Mouse (Mus musculus) embryonic facial prominence, embryonic 15.5 days (tissue): Measurements from ENCODE around the gene Dpf2. TPM values are rescaled to one million over a fixed set of nuclear protein-coding genes. Genes with fewer than 3 reads are reported as not detected.

Source experiments
- ATAC-seq: fragments of 200-750 bp; cut with Nextera tagmentation; 2 replicates; pipeline ENCODE4 v1.8.0; 2017; ENCODE audit warnings: low read depth, moderate TSS enrichment; ENCODE audit not compliant: insufficient number of reproducible peaks, low FRiP score, low TSS enrichment
- H3K27ac ChIP-seq: fragments of 300-500 bp; sonication (generic); replicated peaks from 2 replicates; pipeline ENCODE4 v1.5.1; 2015; ENCODE audit warnings: mild to moderate bottlenecking, inconsistent platforms
- H3K27me3 ChIP-seq: fragments of 300-500 bp; sonication (generic); 2 replicates; pipeline ENCODE4 v1.6.1; 2015; ENCODE audit warnings: inconsistent platforms
- H3K36me3 ChIP-seq: fragments of 300-500 bp; sonication (generic); 2 replicates; pipeline ENCODE4 v1.6.1; 2015; ENCODE audit warnings: mild to moderate bottlenecking, inconsistent platforms
- H3K4me1 ChIP-seq: fragments of 300-500 bp; sonication (generic); 2 replicates; pipeline ENCODE4 v1.6.1; 2015; ENCODE audit warnings: inconsistent platforms
- H3K4me2 ChIP-seq: fragments of 300-500 bp; sonication (generic); replicated peaks from 2 replicates; pipeline ENCODE4 v1.6.1; 2015; ENCODE audit warnings: mild to moderate bottlenecking, inconsistent platforms
- H3K4me3 ChIP-seq: fragments of 300-500 bp; sonication (generic); replicated peaks from 2 replicates; pipeline ENCODE4 v1.5.1; 2015; ENCODE audit warnings: mild to moderate bottlenecking, inconsistent platforms
- H3K9ac ChIP-seq: fragments of 300-500 bp; sonication (generic); 2 replicates; pipeline ENCODE4 v1.6.1; 2015; ENCODE audit warnings: inconsistent platforms
- H3K9me3 ChIP-seq: fragments of 300-500 bp; sonication (generic); replicated peaks from 2 replicates; pipeline ENCODE4 v1.6.1; 2016; ENCODE audit warnings: inconsistent platforms
- WGBS: fragments of 180-500 bp; shearing (Covaris S2); methylation state at CpG from one replicate; pipeline ENCODE4 v1.1.7; 2015; 5-methylcytosine and 5-hydroxymethylcytosine counted together
- polyA plus RNA-seq: library from polyadenylated mRNA; unstranded; fragments of >200 nt; fragmentation: Nextera tagmentation; extraction: Ambion mirVana; gene quantifications from 2 replicates; pipeline ENCODE4 v1.2.1, GENCODE M21; 2015

The Dpf2 gene
- polyA plus RNA-seq, 1 experiment from 2014 or later, result 167 TPM

DNA sequence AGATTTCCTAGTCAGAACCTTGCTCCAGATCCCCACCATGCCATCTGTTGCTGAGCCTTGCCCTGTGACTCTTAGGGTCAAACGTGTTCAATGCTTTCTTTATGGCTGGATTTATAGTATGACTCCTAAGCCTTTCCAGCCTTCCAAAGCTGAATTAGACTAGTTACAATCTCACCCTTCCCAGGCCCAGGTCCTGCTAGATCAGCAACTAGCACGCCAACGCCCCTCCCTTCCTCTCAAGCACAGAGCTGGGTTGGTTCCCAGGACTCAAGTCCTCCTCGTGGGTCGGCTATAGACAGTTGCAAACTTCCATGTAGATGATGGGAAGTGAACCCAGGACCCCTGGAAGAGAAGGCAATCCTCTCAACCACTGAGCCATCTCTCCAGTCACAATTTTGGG lies 22.9 kb upstream of the Dpf2 start:
- Histone ChIP-seq H3K27me3 (no peaks in the 10 kb centered on the region), H3K4me2 (no peak overlapping the region), H3K4me3 (no peak overlapping the region), H3K9me3 (no peaks in the 10 kb centered on the region), H3K9ac (no peak overlapping the region), H3K4me1 (peaks cover 44% of the 10 kb centered on the region), H3K27ac (peak overlapping the region; percentile 25; the same call in 1 of the 2 replicates), H3K36me3 (no peaks in the 10 kb centered on the region; the same call in 1 of the 2 replicates)
- ATAC-seq, result no peak
- 67% methylated on average over 5 of the region's 5 CpGs for WGBS

DNA sequence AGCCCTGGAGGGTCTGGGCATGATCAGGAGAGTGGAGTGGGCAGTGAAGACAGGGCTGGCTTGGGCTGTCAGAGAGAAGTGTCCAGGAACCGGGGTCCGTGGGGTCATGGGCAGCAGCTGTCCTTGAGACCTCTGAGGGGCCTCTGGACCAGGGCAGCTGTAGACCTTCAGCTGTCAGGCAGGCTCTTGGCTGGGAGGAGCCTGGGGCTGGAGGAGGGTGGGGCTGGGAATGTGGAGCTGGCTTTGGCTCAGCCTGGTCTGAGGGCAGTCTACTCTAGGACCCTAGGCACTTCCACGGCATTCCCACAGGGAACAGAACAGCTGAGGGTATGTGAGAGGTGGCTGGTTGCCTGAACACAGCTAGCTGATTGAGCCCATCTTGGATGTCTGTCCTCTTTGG lies 22.5 kb upstream of the Dpf2 start:
- Histone ChIP-seq H3K27me3 (no peaks in the 10 kb centered on the region), H3K4me1 (peaks cover 40% of the 10 kb centered on the region), H3K27ac (peak overlapping the region; percentile 25; the same call in 1 of the 2 replicates), H3K9me3 (no peaks in the 10 kb centered on the region), H3K4me2 (no peak overlapping the region), H3K9ac (no peak overlapping the region), H3K4me3 (no peak overlapping the region), H3K36me3 (no peaks in the 10 kb centered on the region)
- WGBS, result 64% methylated on average over 3 of the region's 3 CpGs
- peak; percentile 80 for ATAC-seq

DNA sequence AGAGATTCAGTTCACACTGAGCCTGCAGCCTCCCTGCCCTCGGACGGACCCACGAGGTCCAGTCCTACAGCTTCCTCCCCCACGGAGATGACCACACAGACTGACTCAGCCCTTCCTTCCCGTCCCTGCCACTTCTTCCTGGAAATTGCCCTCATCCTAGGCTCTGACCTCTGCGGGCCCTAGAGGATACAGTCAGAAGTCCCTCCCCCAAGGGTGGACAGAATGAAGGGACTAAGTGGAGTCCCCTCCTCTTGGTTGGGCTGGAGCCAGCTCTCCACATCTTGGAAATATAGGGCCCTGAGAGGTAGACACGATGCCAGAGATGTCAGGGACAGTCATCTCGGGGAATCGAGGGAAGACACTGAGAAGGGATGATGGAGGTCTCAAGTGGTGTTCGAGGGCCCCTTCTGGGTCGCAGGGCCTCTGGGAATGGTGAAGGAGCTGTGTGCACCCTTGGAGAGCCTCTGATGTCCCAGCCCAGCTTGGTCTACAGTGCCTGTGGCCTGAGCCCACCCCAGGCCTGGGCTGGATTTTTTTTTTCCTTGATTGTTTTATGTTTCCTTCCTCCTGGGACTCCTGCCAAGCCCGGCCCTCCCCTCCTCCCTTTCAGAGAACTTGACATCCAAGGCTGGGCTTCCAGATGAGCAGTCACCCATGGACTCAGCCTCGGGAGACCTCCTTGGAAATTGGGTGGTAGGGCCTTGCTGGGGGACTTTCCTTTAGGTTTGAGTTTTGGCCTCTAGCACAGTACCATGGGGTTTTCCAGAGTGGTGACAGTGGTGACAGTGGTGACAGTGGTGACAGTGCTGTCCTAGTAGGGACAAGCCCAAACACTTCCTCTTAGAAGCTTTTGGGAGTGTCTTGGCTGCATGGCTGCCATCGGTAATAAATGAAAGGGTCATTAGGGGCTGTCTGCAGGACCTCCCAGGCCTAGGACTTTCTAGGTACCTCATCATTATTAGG lies 17.1 kb upstream of the Dpf2 start:
- Histone ChIP-seq H3K27me3 (no peaks in the 10 kb centered on the region), H3K9ac (no peak overlapping the region), H3K4me1 (peaks cover 32% of the 10 kb centered on the region), H3K4me2 (no peak overlapping the region), H3K27ac (0 out of 2 replicates have a peak overlapping the region, but pooled peaks have one; percentile 29), H3K9me3 (no peaks in the 10 kb centered on the region), H3K36me3 (no peaks in the 10 kb centered on the region), H3K4me3 (no peak overlapping the region)
- ATAC-seq, result no peak
- 59% methylated on average over 14 of the region's 14 CpGs for WGBS

DNA sequence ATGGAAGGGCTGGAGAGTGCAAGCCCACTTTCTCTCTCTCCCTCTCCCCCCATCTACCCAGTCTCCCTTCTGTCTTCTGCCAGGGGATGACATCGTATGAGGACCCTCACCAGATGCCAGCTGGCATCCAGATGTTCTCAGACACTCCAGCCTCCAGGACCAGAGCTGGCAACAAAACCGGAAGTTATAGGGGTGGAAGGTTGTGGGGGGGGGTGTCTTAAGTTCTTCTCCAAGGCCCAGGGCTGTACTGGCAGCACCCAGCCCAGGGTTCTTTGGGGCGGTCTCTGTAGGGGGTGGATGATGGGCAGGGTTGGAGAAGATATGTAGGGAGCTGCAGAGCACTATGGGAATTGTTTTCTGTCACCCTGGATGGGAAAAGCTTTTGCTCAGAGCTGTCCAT lies 15.7 kb upstream of the Dpf2 start:
- peak overlapping the region; percentile 68 for H3K27ac ChIP-seq
- no peak overlapping the region for H3K4me2 ChIP-seq
- no peaks in the 10 kb centered on the region for H3K36me3 ChIP-seq
- H3K4me3 ChIP-seq, result no peak overlapping the region
- no peaks in the 10 kb centered on the region for H3K27me3 ChIP-seq
- H3K9me3 ChIP-seq, result no peaks in the 10 kb centered on the region
- no peak overlapping the region for H3K9ac ChIP-seq
- WGBS, result 30% methylated on average over 3 of the region's 3 CpGs
- ATAC-seq, result no peak
- H3K4me1 ChIP-seq, result peaks cover 32% of the 10 kb centered on the region

GRCm38 (mm10) chr19:5928104-5928503 lies 15.3 kb upstream of the Dpf2 start:
- peaks cover 32% of the 10 kb centered on the region for H3K4me1 ChIP-seq
- no peaks in the 10 kb centered on the region for H3K27me3 ChIP-seq
- no peak for ATAC-seq
- H3K4me2 ChIP-seq, result no peak overlapping the region
- no peaks in the 10 kb centered on the region for H3K36me3 ChIP-seq
- H3K4me3 ChIP-seq, result no peak overlapping the region
- peak overlapping the region; percentile 68; the same call in 1 of the 2 replicates for H3K27ac ChIP-seq
- no peak overlapping the region for H3K9ac ChIP-seq
- H3K9me3 ChIP-seq, result no peaks in the 10 kb centered on the region
- 44% methylated on average over 6 of the region's 6 CpGs for WGBS

DNA sequence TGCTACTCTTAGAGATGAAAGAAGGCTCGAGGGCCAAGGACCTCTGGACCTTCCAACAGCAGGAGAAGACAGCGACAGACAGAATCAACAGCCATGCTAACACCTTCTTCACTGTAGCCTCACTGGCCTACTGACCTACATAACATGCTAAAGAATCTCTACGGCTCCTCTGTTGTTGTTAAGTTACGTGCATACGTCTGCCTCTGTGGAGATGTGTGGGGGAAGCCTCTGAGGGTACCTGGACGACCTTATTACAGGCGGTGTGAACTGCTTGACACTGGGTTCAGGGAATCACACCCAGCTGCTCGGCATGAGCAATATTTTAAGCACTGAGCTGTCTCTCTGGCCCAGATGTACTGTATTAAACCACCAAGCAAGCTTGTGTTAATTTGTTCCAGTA lies 14.7 kb upstream of the Dpf2 start:
- Histone ChIP-seq H3K4me2 (no peak overlapping the region), H3K4me3 (no peak overlapping the region), H3K36me3 (no peaks in the 10 kb centered on the region), H3K9me3 (no peaks in the 10 kb centered on the region), H3K27ac (peak overlapping the region; percentile 60), H3K9ac (no peak overlapping the region), H3K27me3 (no peaks in the 10 kb centered on the region), H3K4me1 (peaks cover 35% of the 10 kb centered on the region)
- ATAC-seq, result no peak
- 61% methylated on average over 8 of the region's 8 CpGs for WGBS

DNA sequence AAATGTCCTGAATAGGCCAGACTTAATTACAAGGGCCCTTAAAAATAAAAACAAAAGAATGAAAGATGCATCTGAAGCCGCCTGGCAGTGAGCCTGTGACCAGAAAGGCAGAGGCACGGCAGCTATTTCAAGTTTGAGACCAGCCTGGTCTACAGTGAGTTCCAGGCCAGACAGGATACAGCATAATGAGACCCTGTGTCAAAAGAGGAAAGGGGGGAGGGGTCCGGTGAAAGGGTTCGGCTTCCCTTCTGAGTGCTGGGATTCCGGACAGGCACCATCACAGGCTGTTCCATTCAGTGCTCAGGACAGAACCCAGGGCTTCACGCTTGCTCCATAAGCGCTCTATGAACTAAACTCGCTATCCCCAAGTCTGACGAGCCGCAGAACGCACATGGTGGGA lies 14.2 kb upstream of the Dpf2 start:
- ATAC-seq, result no peak

GRCm38 (mm10) chr19:5925311-5925855 lies 12.6 kb upstream of the Dpf2 start:
- 15% methylated on average over 11 of the region's 11 CpGs for WGBS
- no peaks in the 10 kb centered on the region for H3K27me3 ChIP-seq
- no peak overlapping the region for H3K9ac ChIP-seq
- H3K9me3 ChIP-seq, result no peaks in the 10 kb centered on the region
- H3K4me3 ChIP-seq, result peak overlapping the region; percentile 67
- ATAC-seq, result no peak
- no peaks in the 10 kb centered on the region for H3K36me3 ChIP-seq
- H3K4me2 ChIP-seq, result peak overlapping the region; percentile 99
- peak overlapping the region; percentile 87; the same call in 1 of the 2 replicates for H3K27ac ChIP-seq
- H3K4me1 ChIP-seq, result peaks cover 46% of the 10 kb centered on the region

More for the DNA sequence above, 14.2 kb upstream of the Dpf2 start:
- Histone ChIP-seq H3K9ac (no peak overlapping the region), H3K4me3 (no peak overlapping the region), H3K27ac (no peak overlapping the region), H3K4me2 (no peak overlapping the region), H3K4me1 (peaks cover 40% of the 10 kb centered on the region), H3K36me3 (no peaks in the 10 kb centered on the region), H3K27me3 (no peaks in the 10 kb centered on the region), H3K9me3 (no peaks in the 10 kb centered on the region)
- WGBS, result 71% methylated on average over 11 of the region's 11 CpGs

GRCm38 (mm10) chr19:5924713-5925093 lies 11.9 kb upstream of the Dpf2 start, which contains the start of gene Cdc42ep2:
TSS of gene Cdc42ep2 (minus strand) at chr19:5924816.
- H3K4me1 ChIP-seq, result peaks cover 40% of the 10 kb centered on the region
- H3K36me3 ChIP-seq, result no peaks in the 10 kb centered on the region
- peak within 1 kb of the TSS; percentile 67 for H3K4me3 ChIP-seq
- H3K27me3 ChIP-seq, result no peaks in the 10 kb centered on the region
- H3K27ac ChIP-seq, result peak within 1 kb of the TSS; percentile 87
- ATAC-seq, result peak; percentile 95
- 0% methylated on average over 18 of the region's 18 CpGs for WGBS
- H3K9ac ChIP-seq, result peak within 1 kb of the TSS; percentile 54
- no peaks in the 10 kb centered on the region for H3K9me3 ChIP-seq
- peak within 1 kb of the TSS; percentile 99 for H3K4me2 ChIP-seq

- Histone ChIP-seq H3K36me3 (no peaks in the 10 kb centered on the region), H3K27ac (peak overlapping the region; percentile 87), H3K9ac (peak overlapping the region; percentile 54), H3K27me3 (no peaks in the 10 kb centered on the region), H3K4me2 (peak overlapping the region; percentile 99), H3K9me3 (no peaks in the 10 kb centered on the region), H3K4me1 (peaks cover 38% of the 10 kb centered on the region), H3K4me3 (peak overlapping the region; percentile 67)
- peak; percentile 69 for ATAC-seq
- WGBS, result under 1% methylated on average over 38 of the region's 38 CpGs
Measured at GRCm38 (mm10) chr19:5923990-5924712, 11.3 kb upstream of the Dpf2 start.

DNA sequence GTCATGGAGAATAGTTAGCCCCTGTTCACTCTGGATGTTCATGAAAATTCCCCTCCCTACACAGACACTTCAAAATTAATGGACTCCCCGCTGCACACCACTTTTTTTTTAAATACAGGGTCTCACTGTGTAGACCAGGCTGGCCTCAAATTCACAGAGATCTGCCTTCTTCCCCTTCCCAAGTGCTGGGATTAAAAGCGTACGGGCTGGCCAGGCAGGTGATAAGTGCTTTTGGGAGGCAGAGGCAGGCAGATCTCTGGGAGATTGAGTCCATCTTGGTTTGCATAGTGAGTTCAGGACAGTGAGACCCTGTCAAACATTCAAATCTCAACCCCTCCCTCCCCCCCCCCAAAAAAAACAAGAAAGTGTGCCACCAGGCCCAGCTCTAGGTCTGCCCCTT lies 10.2 kb upstream of the Dpf2 start:
- no peaks in the 10 kb centered on the region for H3K9me3 ChIP-seq
- peaks cover 5% of the 10 kb centered on the region for H3K36me3 ChIP-seq
- no peak for ATAC-seq
- H3K4me2 ChIP-seq, result 0 out of 2 replicates have a peak overlapping the region, but pooled peaks have one; percentile 27
- peaks cover 27% of the 10 kb centered on the region for H3K4me1 ChIP-seq
- H3K4me3 ChIP-seq, result no peak overlapping the region
- 93% methylated on average over 3 of the region's 3 CpGs for WGBS
- H3K27me3 ChIP-seq, result no peaks in the 10 kb centered on the region
- H3K27ac ChIP-seq, result no peak overlapping the region
- no peak overlapping the region for H3K9ac ChIP-seq
